Mouse (Mus musculus) neural tube, embryonic 14.5 days (tissue): ENCODE measurements around the gene Pop7. TPM values are rescaled to one million over a fixed set of nuclear protein-coding genes. Genes with fewer than 3 reads are reported as not detected.

Experiments used
- ATAC-seq: fragments of 200-750 bp; cut with Nextera tagmentation; 2 replicates; pipeline ENCODE4 v1.8.0; 2017; ENCODE audit warnings: low read depth, mild to moderate bottlenecking, moderate TSS enrichment, moderate library complexity
- H3K27ac ChIP-seq: fragments of 300-500 bp; sonication (generic); 2 replicates; pipeline ENCODE4 v1.5.1; 2014; ENCODE audit warnings: low read depth, mild to moderate bottlenecking, control low read depth, low read length, moderate library complexity, mixed read lengths
- H3K27me3 ChIP-seq: fragments of 300-500 bp; sonication (generic); 2 replicates; pipeline ENCODE4 v1.6.1; 2014; ENCODE audit warnings: low read length; ENCODE audit not compliant: control insufficient read depth, insufficient read depth
- H3K36me3 ChIP-seq: fragments of 300-500 bp; sonication (generic); 2 replicates; pipeline ENCODE4 v1.6.1; 2014; ENCODE audit warnings: low read length, mixed read lengths; ENCODE audit not compliant: control insufficient read depth, insufficient read depth
- H3K4me1 ChIP-seq: fragments of 300-500 bp; sonication (generic); 2 replicates; pipeline ENCODE4 v1.6.1; 2014; ENCODE audit warnings: low read length; ENCODE audit not compliant: control insufficient read depth, insufficient read depth
- H3K4me2 ChIP-seq: fragments of 300-500 bp; sonication (generic); 2 replicates; pipeline ENCODE4 v1.6.1; 2014; ENCODE audit warnings: mild to moderate bottlenecking, low read depth, low read length, control low read depth
- H3K4me3 ChIP-seq: fragments of 300-500 bp; sonication (generic); 2 replicates; pipeline ENCODE4 v1.5.1; 2014; ENCODE audit warnings: low read depth, low read length, control low read depth, mixed read lengths
- H3K9ac ChIP-seq: fragments of 300-500 bp; sonication (generic); replicated peaks from 2 replicates; pipeline ENCODE4 v1.6.1; 2014; ENCODE audit warnings: low read depth, mild to moderate bottlenecking, control low read depth, low read length, mixed read lengths
- H3K9me3 ChIP-seq: fragments of 300-500 bp; sonication (generic); 2 replicates; pipeline ENCODE4 v1.6.1; 2016; ENCODE audit warnings: low read length; ENCODE audit not compliant: control insufficient read depth
- WGBS: fragments of 180-500 bp; shearing (Covaris S2); extraction: QIAGEN DNeasy Blood & Tissue Kit; methylation state at CpG from one replicate; pipeline ENCODE4 v1.1.7; 2014; 5-methylcytosine and 5-hydroxymethylcytosine counted together
- polyA plus RNA-seq: library from polyadenylated mRNA; unstranded; fragments of >200 nt; fragmentation: Nextera tagmentation; extraction: Ambion mirVana; gene quantifications from 2 replicates; pipeline ENCODE4 v1.2.1, GENCODE M21; 2014

Pop7 gene
- polyA plus RNA-seq, 1 experiment from 2014 or later = 98.3 TPM

- H3K27me3 ChIP-seq = no peaks in the 10 kb centered on the region
Observed at GRCm38 (mm10) chr5:137523396-137524250, 21.3 kb upstream of the Pop7 start.

GRCm38 (mm10) chr5:137522711-137523110 lies 20.4 kb upstream of the Pop7 start:
- no peak for ATAC-seq
- Histone ChIP-seq H3K27ac (peak overlapping the region; percentile 44; the same call in 1 of the 2 replicates), H3K4me3 (no peak overlapping the region), H3K27me3 (no peaks in the 10 kb centered on the region), H3K4me2 (no peak overlapping the region), H3K9ac (no peak overlapping the region), H3K9me3 (no peaks in the 10 kb centered on the region), H3K36me3 (peaks cover 81% of the 10 kb centered on the region), H3K4me1 (0 out of 2 replicates have a peak, but pooled peaks cover 3% of the 10 kb centered on the region)
- 73% methylated on average over 11 of the region's 11 CpGs for WGBS

More at GRCm38 (mm10) chr5:137523396-137524250, 21.3 kb upstream of the Pop7 start:
- Histone ChIP-seq H3K27ac (no peak overlapping the region), H3K9ac (0 out of 2 replicates have a peak overlapping the region, but pooled peaks have one; percentile 3), H3K9me3 (no peaks in the 10 kb centered on the region), H3K4me2 (no peak overlapping the region), H3K4me3 (no peak overlapping the region), H3K4me1 (0 out of 2 replicates have a peak, but pooled peaks cover 3% of the 10 kb centered on the region), H3K36me3 (peaks cover 86% of the 10 kb centered on the region)
- no peak for ATAC-seq
- 83% methylated on average over 25 of the region's 25 CpGs for WGBS

GRCm38 (mm10) chr5:137521861-137522260 lies 19.5 kb upstream of the Pop7 start:
- Histone ChIP-seq H3K27me3 (no peaks in the 10 kb centered on the region), H3K9ac (no peak overlapping the region), H3K9me3 (no peaks in the 10 kb centered on the region), H3K27ac (no peak overlapping the region), H3K36me3 (peaks cover 73% of the 10 kb centered on the region), H3K4me3 (no peak overlapping the region), H3K4me2 (no peak overlapping the region), H3K4me1 (0 out of 2 replicates have a peak, but pooled peaks cover 3% of the 10 kb centered on the region)
- ATAC-seq = no peak
- WGBS = 80% methylated on average over 9 of the region's 9 CpGs

GRCm38 (mm10) chr5:137519691-137520550 lies 17.6 kb upstream of the Pop7 start:
- WGBS = 92% methylated on average over 27 of the region's 27 CpGs
- no peaks in the 10 kb centered on the region for H3K9me3 ChIP-seq
- H3K9ac ChIP-seq = no peak overlapping the region

GRCm38 (mm10) chr5:137518436-137518835 lies 16.1 kb upstream of the Pop7 start, which contains the start of gene Gigyf1:
Gene Gigyf1, plus strand, starts transcription at chr5:137518548.
- no peak within 1 kb of the TSS for H3K27ac ChIP-seq
- H3K4me2 ChIP-seq = no peak within 1 kb of the TSS
- no peak within 1 kb of the TSS for H3K9ac ChIP-seq
- no peak for ATAC-seq
- H3K9me3 ChIP-seq = no peaks in the 10 kb centered on the region
- H3K4me3 ChIP-seq = no peak within 1 kb of the TSS
- WGBS = 79% methylated on average over 5 of the region's 5 CpGs
- H3K4me1 ChIP-seq = peaks cover 8% of the 10 kb centered on the region
- peaks cover 51% of the 10 kb centered on the region for H3K36me3 ChIP-seq
- H3K27me3 ChIP-seq = no peaks in the 10 kb centered on the region

More at GRCm38 (mm10) chr5:137519691-137520550, 17.6 kb upstream of the Pop7 start:
- no peak overlapping the region for H3K4me2 ChIP-seq
- H3K27ac ChIP-seq = no peak overlapping the region
- H3K36me3 ChIP-seq = peaks cover 65% of the 10 kb centered on the region
- no peaks in the 10 kb centered on the region for H3K27me3 ChIP-seq
- H3K4me3 ChIP-seq = no peak overlapping the region
- 0 out of 2 replicates have a peak, but pooled peaks cover 3% of the 10 kb centered on the region for H3K4me1 ChIP-seq
- ATAC-seq = no peak

- Histone ChIP-seq H3K9me3 (no peaks in the 10 kb centered on the region), H3K4me3 (no peak overlapping the region), H3K4me1 (peaks cover 32% of the 10 kb centered on the region), H3K4me2 (no peak overlapping the region), H3K9ac (no peak overlapping the region), H3K36me3 (peaks cover 15% of the 10 kb centered on the region), H3K27ac (no peak overlapping the region), H3K27me3 (no peaks in the 10 kb centered on the region)
- WGBS = 96% methylated on average over 3 of the region's 3 CpGs
- ATAC-seq = no peak
Observed at GRCm38 (mm10) chr5:137514811-137515210, 12.5 kb upstream of the Pop7 start.

- H3K9ac ChIP-seq = peak overlapping the region; percentile 5; the same call in 1 of the 2 replicates
- H3K36me3 ChIP-seq = peaks cover 8% of the 10 kb centered on the region; the same call in 1 of the 2 replicates
- H3K4me3 ChIP-seq = no peak overlapping the region
- no peaks in the 10 kb centered on the region for H3K9me3 ChIP-seq
- H3K4me1 ChIP-seq = peaks cover 32% of the 10 kb centered on the region
- 87% methylated on average over 12 of the region's 12 CpGs for WGBS
- H3K27me3 ChIP-seq = no peaks in the 10 kb centered on the region
- no peak for ATAC-seq
- H3K27ac ChIP-seq = no peak overlapping the region; the same call in 1 of the 2 replicates
- H3K4me2 ChIP-seq = peak overlapping the region; percentile 6; the same call in 1 of the 2 replicates
Observed at GRCm38 (mm10) chr5:137513951-137514721, 11.8 kb upstream of the Pop7 start.
